Mouse (Mus musculus) E14TG2a.4 (cell line): ENCODE measurements at regions not wholly inside any gene's neighbourhood (a gene's known extent, or its start where the extent isn't known, plus 50 kb on each side); places are given as distances from the start of the nearest gene placed in this dataset.

ENCODE experiments used
- CTCF ChIP-seq: conservative IDR thresholded peaks from 2 replicates; pipeline ENCODE4 v1.5.1; 2014; ENCODE audit warnings: low read length
- POU5F1 ChIP-seq: IDR thresholded peaks from 2 replicates; pipeline ENCODE4 v1.6.1; 2014; ENCODE audit warnings: low read length, borderline replicate concordance

GRCm38 (mm10) chr13:111950042-111950441 lies 141.2 kb upstream of the Map3k1 start:
- TF ChIP-seq CTCF (no peak), POU5F1 (no peak)
